Mouse (Mus musculus): ENCODE data around the gene Pdk2. TPM values are rescaled to one million over a fixed set of nuclear protein-coding genes. Genes with fewer than 3 reads are reported as not detected.

Gene Pdk2
- polyA plus RNA-seq, 1 experiment from 2014 or later = 27.5 TPM

- H3K9me3 ChIP-seq (replicated peaks; ENCODE audit: control insufficient read depth, low read length, poor library complexity, severe bottlenecking) = no peaks in the 10 kb centered on the region
- peaks cover 15% of the 10 kb centered on the region for H3K4me1 ChIP-seq (ENCODE audit: control insufficient read depth, insufficient read depth, low read length)
- H3K9ac ChIP-seq (ENCODE audit: low read depth, low read length) = peak overlapping the region; percentile 47; the same call in 1 of the 2 replicates
- H3K36me3 ChIP-seq (ENCODE audit: control insufficient read depth, insufficient read depth, low read length) = no peaks in the 10 kb centered on the region
- H3K27ac ChIP-seq (ENCODE audit: low read length) = peak overlapping the region; percentile 95
- 0 out of 2 replicates have a peak, but pooled peaks have one; percentile 30 for ATAC-seq
- H3K27me3 ChIP-seq (ENCODE audit: control insufficient read depth, insufficient read depth, low read depth, low read length) = no peaks in the 10 kb centered on the region
- WGBS = 73% methylated on average over 11 of the region's 11 CpGs
- H3K4me2 ChIP-seq (ENCODE audit: low read length) = peak overlapping the region; percentile 64
- peak overlapping the region; percentile 26 for H3K4me3 ChIP-seq (ENCODE audit: low read depth, low read length)
Measured at GRCm38 (mm10) chr11:94979462-94980179, 61.5 kb downstream of the Pdk2 start.

- H3K27me3 ChIP-seq (ENCODE audit: control insufficient read depth, insufficient read depth, low read depth, low read length) = no peaks in the 10 kb centered on the region
- H3K36me3 ChIP-seq (ENCODE audit: control insufficient read depth, insufficient read depth, low read length) = no peaks in the 10 kb centered on the region
- H3K9ac ChIP-seq (ENCODE audit: low read depth, low read length) = peak overlapping the region; percentile 74
- peak overlapping the region; percentile 26 for H3K4me3 ChIP-seq (ENCODE audit: low read depth, low read length)
- peak overlapping the region; percentile 95 for H3K27ac ChIP-seq (ENCODE audit: low read length)
- under 1% methylated on average over 20 of the region's 20 CpGs for WGBS
- peaks cover 15% of the 10 kb centered on the region for H3K4me1 ChIP-seq (ENCODE audit: control insufficient read depth, insufficient read depth, low read length)
- peak overlapping the region; percentile 64 for H3K4me2 ChIP-seq (ENCODE audit: low read length)
- H3K9me3 ChIP-seq (replicated peaks; ENCODE audit: control insufficient read depth, low read length, poor library complexity, severe bottlenecking) = no peaks in the 10 kb centered on the region
- peak; percentile 98 for ATAC-seq
Measured at GRCm38 (mm10) chr11:94978947-94979346, 62.2 kb downstream of the Pdk2 start.

- H3K4me2 ChIP-seq (ENCODE audit: low read length) = peak overlapping the region; percentile 64
- peaks cover 15% of the 10 kb centered on the region for H3K4me1 ChIP-seq (ENCODE audit: control insufficient read depth, insufficient read depth, low read length)
- H3K27ac ChIP-seq (ENCODE audit: low read length) = peak overlapping the region; percentile 95
- 27% methylated on average over 9 of the region's 9 CpGs for WGBS
- H3K9me3 ChIP-seq (replicated peaks; ENCODE audit: control insufficient read depth, low read length, poor library complexity, severe bottlenecking) = no peaks in the 10 kb centered on the region
- H3K9ac ChIP-seq (ENCODE audit: low read depth, low read length) = peak overlapping the region; percentile 74
- ATAC-seq = peak; percentile 64; the same call in 1 of the 2 replicates
- H3K4me3 ChIP-seq (ENCODE audit: low read depth, low read length) = peak overlapping the region; percentile 22; the same call in 1 of the 2 replicates
- H3K36me3 ChIP-seq (ENCODE audit: control insufficient read depth, insufficient read depth, low read length) = no peaks in the 10 kb centered on the region
- no peaks in the 10 kb centered on the region for H3K27me3 ChIP-seq (ENCODE audit: control insufficient read depth, insufficient read depth, low read depth, low read length)
Measured at GRCm38 (mm10) chr11:94978178-94978915, 62.8 kb downstream of the Pdk2 start.

Other genes with a start within 250 kb of the Pdk2 start
- 58.1 and 84.6 TPM in 2 replicates for gene Col1a1, start 105.1 kb downstream of the Pdk2 start, polyA plus RNA-seq (2015; fragmentation: Nextera tagmentation; extraction: Ambion mirVana)
- not detected in 2 replicates for gene Hils1, start 73.8 kb downstream of the Pdk2 start, polyA plus RNA-seq (2015; fragmentation: Nextera tagmentation; extraction: Ambion mirVana)
- 0.20 TPM in 1 of 2 replicates, not detected in the other for gene Sgca, start 65.0 kb downstream of the Pdk2 start, polyA plus RNA-seq (2015; fragmentation: Nextera tagmentation; extraction: Ambion mirVana)
- 18.4 and 19.4 TPM in 2 replicates for gene Ppp1r9b, start 50.3 kb downstream of the Pdk2 start, polyA plus RNA-seq (2015; fragmentation: Nextera tagmentation; extraction: Ambion mirVana)
- 164 and 171 TPM in 2 replicates for gene Samd14, start 31.5 kb downstream of the Pdk2 start, polyA plus RNA-seq (2015; fragmentation: Nextera tagmentation; extraction: Ambion mirVana)
- gene Itga3, start 35.4 kb upstream of the Pdk2 start, polyA plus RNA-seq (2015; fragmentation: Nextera tagmentation; extraction: Ambion mirVana) = 13.7 and 16.6 TPM in 2 replicates
- gene Dlx3, start 78.8 kb upstream of the Pdk2 start, polyA plus RNA-seq (2015; fragmentation: Nextera tagmentation; extraction: Ambion mirVana) = 0.22 and 0.38 TPM in 2 replicates
- gene Dlx4, start 104.9 kb upstream of the Pdk2 start, polyA plus RNA-seq (2015; fragmentation: Nextera tagmentation; extraction: Ambion mirVana) = 0.36 TPM in 1 of 2 replicates, not detected in the other
- gene Tac4, start 220.2 kb upstream of the Pdk2 start, polyA plus RNA-seq (2015; fragmentation: Nextera tagmentation; extraction: Ambion mirVana) = not detected in 2 replicates